Mouse (Mus musculus): ENCODE data around the gene Sec14l1. TPM values are rescaled to one million over a fixed set of nuclear protein-coding genes. Genes with fewer than 3 reads are reported as not detected.

Gene Sec14l1
- polyA plus RNA-seq, 1 experiment from 2014 or later, result 57.0 TPM

DNA sequence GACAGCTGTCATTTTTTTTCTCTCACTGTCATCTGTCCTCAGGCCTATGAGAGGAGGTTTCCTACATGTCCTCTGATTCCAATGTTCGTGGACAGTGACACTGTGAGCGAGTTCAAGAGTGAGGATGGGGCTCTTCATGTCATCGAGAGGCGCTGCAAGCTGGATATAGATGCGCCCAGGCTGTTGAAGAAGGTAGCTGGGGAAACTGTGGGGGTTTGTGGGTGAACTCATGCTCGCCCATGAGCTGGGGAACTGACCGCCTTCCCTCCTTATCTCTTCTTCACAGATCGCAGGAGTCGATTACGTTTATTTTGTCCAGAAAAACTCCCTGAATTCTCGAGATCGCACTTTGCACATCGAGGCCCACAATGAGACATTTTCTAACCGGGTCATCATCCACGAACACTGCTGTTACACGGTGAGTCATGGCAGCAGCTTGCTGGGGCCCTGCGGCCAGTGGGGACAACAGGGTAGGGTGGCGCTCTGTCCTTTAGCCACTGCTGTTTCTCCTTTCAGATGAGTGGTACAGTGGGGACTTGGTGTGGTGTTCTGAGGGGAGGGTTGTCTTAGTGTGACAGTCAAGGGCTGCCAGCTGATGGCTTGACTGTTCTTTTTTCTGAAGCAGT, 26.5 kb downstream of the Sec14l1 start:
- WGBS, result 95% methylated on average over 18 of the region's 18 CpGs
- Histone ChIP-seq H3K36me3 (peaks cover 72% of the 10 kb centered on the region), H3K27me3 (ENCODE audit: insufficient read depth, poor library complexity, severe bottlenecking) (no peaks in the 10 kb centered on the region), H3K4me3 (no peak overlapping the region), H3K4me1 (replicated peaks) (peaks cover 4% of the 10 kb centered on the region), H3K27ac (no peak overlapping the region), H3K9me3 (no peaks in the 10 kb centered on the region)
- no peak for DNase-seq (ENCODE audit: low spot score)

DNA sequence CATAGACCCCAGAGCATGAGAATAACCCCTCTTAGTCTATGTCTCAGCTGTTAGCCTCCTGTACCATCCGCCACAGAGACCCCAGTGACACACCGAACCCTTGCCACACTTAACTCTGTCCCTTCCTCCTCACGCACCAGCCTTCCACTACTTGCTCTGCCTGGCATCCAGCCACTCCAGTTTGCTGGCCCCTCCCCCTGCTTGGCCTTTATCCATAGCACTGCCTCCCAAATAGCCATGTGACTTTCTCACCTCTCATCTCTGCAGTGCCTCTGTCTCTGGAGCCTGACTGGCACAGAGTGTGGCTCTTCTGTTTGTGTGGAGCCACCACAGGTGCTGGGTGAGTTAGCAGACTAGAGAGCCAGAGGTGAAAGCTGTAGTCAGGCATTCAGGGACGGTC, 27.5 kb downstream of the Sec14l1 start:
- Histone ChIP-seq H3K4me3 (no peak overlapping the region), H3K4me1 (replicated peaks) (peaks cover 13% of the 10 kb centered on the region), H3K9me3 (no peaks in the 10 kb centered on the region), H3K27ac (no peak overlapping the region), H3K27me3 (ENCODE audit: insufficient read depth, poor library complexity, severe bottlenecking) (no peaks in the 10 kb centered on the region), H3K36me3 (peaks cover 82% of the 10 kb centered on the region)
- WGBS, result 91% methylated on average over 4 of the region's 4 CpGs
- DNase-seq (ENCODE audit: low spot score), result no peak

DNA sequence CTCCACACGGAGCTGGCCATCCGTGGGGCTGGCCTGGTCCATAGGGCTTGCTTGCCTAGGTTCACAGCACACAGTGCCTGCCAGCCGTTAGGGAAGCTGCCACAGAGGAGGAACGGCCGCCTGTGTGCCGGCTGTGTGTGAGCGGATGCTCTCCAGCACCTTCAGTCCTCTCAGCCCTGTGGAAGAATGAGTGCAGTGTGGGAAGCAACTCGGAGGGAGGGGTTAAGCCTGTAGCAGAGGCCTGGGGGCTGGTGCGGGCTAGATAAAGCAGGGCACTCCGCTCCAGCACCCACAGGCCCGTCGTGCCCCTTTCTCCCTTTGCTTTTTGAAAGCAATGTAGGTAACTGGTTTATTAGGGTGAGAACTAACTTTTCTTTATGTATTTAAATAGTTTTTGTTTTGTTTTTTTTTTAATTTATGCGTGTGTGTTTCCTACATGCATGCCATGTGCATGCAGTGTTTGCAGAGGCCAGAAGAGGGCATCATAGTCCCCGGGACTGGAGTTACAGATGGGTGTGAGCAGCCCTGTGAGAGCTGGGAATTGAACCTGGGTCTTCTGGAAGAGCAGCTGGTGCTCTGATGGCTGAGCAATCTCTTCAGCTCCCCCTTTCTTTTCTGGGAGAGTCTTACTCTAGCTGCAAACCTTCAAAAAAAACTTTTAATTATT, 30.6 kb downstream of the Sec14l1 start:
- Histone ChIP-seq H3K27me3 (ENCODE audit: insufficient read depth, poor library complexity, severe bottlenecking) (no peaks in the 10 kb centered on the region), H3K9me3 (no peaks in the 10 kb centered on the region), H3K4me3 (no peak overlapping the region), H3K27ac (no peak overlapping the region), H3K4me1 (replicated peaks) (peaks cover 28% of the 10 kb centered on the region), H3K36me3 (peaks cover 98% of the 10 kb centered on the region)
- WGBS, result 93% methylated on average over 14 of the region's 14 CpGs
- DNase-seq (ENCODE audit: low spot score), result no peak

DNA sequence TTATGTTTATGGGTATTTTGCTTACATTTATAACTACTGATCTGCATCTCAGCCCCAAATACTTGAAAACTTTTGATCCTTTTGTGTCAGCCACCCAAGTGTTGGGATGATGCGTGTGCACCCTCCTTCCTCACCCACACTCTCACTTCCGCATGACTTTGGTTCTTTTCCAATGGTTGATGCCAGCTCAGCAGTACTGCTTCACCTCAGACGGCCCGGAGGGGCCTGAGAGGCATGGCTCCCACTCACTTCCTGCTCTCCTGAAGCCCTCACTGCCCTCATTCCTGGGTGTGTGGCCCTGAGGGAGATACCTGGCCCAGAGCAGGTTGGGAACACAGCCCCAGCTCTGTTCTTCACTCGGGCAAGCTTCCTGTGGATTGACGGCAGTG, 31.1 kb downstream of the Sec14l1 start:
- H3K36me3 ChIP-seq, result peaks cover 100% of the 10 kb centered on the region
- no peaks in the 10 kb centered on the region for H3K27me3 ChIP-seq (ENCODE audit: insufficient read depth, poor library complexity, severe bottlenecking)
- H3K4me1 ChIP-seq (replicated peaks), result peaks cover 28% of the 10 kb centered on the region
- no peak overlapping the region for H3K4me3 ChIP-seq
- no peak for DNase-seq (ENCODE audit: low spot score)
- no peaks in the 10 kb centered on the region for H3K9me3 ChIP-seq
- WGBS, result 89% methylated on average over 6 of the region's 6 CpGs
- H3K27ac ChIP-seq, result 0 out of 2 replicates have a peak overlapping the region, but pooled peaks have one; percentile 45

DNA sequence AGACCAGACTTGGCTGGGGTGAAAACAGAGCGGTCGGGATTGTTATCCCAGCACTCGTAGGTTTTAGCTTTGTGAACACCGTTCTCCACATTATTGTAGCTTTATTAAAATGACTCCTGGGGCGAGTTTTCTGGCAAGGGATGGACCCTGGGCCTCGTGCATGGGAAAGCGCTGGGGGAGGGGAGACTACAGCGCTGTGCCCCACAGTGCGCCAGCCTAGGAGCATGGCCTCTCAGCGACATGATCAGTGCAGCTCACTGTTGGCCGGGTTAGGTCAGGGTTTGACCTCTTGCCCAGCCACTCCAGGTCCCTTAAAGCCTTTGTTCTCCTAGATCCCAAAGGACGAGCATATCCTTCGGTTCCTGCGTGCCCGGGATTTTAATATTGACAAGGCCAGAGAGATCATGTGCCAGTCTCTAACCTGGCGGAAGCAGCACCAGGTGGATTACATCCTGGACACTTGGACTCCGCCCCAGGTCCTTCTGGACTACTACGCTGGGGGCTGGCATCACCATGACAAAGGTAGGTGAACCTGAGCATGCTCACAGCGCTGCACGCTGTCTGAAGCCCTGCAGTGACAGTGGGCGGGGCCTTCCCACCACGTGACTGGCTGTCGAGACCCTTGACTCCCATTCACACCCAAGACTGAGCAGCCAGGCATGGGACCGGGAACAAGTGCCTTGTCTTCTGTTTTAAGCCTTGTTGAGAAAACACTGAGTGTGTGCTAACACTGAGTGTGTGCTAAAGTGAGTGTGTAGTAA, 32.0 kb downstream of the Sec14l1 start:
- Histone ChIP-seq H3K27ac (peak overlapping the region; percentile 45), H3K9me3 (no peaks in the 10 kb centered on the region), H3K4me3 (no peak overlapping the region), H3K36me3 (peaks cover 100% of the 10 kb centered on the region), H3K27me3 (ENCODE audit: insufficient read depth, poor library complexity, severe bottlenecking) (no peaks in the 10 kb centered on the region), H3K4me1 (replicated peaks) (peaks cover 28% of the 10 kb centered on the region)
- DNase-seq (ENCODE audit: low spot score), result peak; percentile 33
- WGBS, result 55% methylated on average over 24 of the region's 24 CpGs

DNA sequence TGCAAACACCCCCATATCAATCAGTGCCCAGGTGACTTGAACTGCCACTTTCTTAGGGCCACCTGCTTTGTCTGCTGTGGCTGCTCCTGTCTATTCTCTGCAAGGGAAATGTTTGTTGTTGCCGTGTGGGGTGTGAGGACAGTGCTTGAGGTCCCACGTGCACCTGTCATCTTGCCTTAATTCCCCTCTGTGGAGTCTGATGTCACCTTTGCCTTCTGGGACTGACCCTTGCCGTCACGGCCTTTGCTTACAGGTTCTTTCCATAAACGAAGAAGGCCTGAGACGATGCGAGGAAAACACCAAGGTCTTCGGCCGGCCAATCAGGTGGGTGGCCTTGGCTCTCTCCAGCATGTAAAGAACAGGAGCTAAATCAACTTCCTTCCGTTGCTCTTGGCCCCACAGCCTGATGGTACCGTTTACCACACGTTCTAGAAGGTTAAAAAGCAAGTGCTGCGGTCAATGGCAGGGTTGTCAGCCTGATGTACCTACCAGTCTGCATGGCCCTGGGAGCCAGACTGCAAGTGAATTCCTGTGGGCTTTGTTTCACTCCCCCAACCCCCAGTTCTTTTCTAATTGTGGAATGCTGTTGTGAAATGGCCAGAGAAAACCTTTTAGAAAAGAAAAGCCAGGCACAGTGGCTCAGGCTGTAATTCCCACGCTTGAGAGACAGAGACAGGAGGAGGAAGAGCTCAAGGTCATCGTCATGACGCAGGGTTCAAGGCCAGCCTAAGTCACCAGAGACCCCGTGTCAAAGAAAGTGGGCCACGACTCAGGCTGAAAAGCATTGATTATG, 34.1 kb downstream of the Sec14l1 start:
- Histone ChIP-seq H3K4me1 (replicated peaks) (peaks cover 35% of the 10 kb centered on the region), H3K9me3 (no peaks in the 10 kb centered on the region), H3K36me3 (peaks cover 93% of the 10 kb centered on the region), H3K27me3 (ENCODE audit: insufficient read depth, poor library complexity, severe bottlenecking) (no peaks in the 10 kb centered on the region), H3K27ac (peak overlapping the region; percentile 50), H3K4me3 (no peak overlapping the region)
- 80% methylated on average over 18 of the region's 18 CpGs for WGBS
- no peak for DNase-seq (ENCODE audit: low spot score)

DNA sequence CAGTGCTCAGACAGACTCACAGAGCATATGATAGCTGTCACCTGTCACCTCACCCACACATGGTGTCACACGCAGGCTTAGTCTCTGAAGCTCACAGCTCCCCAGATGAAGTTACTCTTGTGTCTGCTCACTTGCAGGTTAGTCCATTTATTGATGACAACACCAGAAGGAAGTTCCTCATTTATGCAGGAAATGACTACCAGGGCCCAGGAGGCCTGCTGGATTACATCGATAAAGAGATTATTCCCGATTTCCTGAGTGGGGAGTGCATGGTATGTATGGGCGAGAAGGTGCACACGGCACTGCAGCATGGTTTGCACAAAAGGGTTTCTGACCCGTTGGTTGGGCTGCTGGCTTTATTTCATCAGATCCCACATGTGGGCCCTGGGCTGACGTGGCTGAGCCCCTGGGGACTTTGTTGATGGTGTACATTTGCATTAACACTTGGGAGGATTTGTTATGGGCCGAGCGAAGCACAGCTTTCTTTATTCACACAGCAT, 35.5 kb downstream of the Sec14l1 start:
- no peaks in the 10 kb centered on the region for H3K9me3 ChIP-seq
- peaks cover 45% of the 10 kb centered on the region for H3K4me1 ChIP-seq (replicated peaks)
- DNase-seq (ENCODE audit: low spot score), result no peak
- 88% methylated on average over 9 of the region's 9 CpGs for WGBS
- peaks cover 93% of the 10 kb centered on the region for H3K36me3 ChIP-seq
- H3K4me3 ChIP-seq, result no peak overlapping the region
- H3K27me3 ChIP-seq (ENCODE audit: insufficient read depth, poor library complexity, severe bottlenecking), result no peaks in the 10 kb centered on the region
- H3K27ac ChIP-seq, result no peak overlapping the region

DNA sequence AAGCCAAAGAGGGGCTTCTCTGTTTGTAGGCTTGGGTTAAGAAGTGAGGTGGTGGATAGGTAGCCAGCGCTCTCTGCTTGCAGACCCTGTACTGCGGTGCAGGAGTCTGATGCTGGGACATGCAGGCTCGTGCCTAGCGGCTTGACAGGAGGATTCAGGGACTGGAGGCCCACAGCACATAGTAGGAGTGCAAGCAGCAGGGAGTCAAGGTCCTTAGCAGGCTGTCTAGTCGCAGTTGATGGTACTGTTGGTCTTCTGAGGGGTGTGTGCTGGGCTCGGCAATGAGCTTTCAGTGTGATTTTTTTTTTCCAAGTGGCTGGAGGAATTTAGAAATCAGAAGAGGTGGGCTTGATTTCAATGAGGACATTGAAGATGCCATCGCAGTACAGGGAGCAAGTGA, 36.5 kb downstream of the Sec14l1 start:
- peaks cover 93% of the 10 kb centered on the region for H3K36me3 ChIP-seq
- no peak overlapping the region for H3K27ac ChIP-seq
- no peaks in the 10 kb centered on the region for H3K27me3 ChIP-seq (ENCODE audit: insufficient read depth, poor library complexity, severe bottlenecking)
- peaks cover 51% of the 10 kb centered on the region for H3K4me1 ChIP-seq (replicated peaks)
- no peak for DNase-seq (ENCODE audit: low spot score)
- H3K9me3 ChIP-seq, result no peaks in the 10 kb centered on the region
- WGBS, result 93% methylated on average over 7 of the region's 7 CpGs
- H3K4me3 ChIP-seq, result no peak overlapping the region

DNA sequence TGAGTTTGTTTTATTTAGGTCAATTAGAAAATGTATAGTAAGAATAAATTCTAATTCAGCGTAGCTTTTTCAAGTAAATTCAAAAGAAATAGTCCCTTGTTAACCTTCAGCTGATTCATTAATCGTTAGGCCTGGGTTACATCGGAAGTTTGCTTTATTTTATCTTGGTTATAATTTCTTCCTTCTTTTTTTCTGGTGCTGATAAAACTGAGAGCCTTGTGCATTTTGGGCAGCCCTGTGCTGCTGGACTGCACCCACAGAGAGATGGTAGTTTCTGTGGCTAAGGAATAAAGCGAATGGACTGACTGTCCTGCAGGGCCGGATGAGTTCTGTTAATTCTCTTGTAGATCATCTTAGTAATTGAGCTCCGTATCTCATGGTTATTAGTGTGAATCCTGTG, 37.6 kb downstream of the Sec14l1 start:
- peaks cover 92% of the 10 kb centered on the region for H3K36me3 ChIP-seq
- H3K4me1 ChIP-seq (replicated peaks), result peaks cover 44% of the 10 kb centered on the region
- DNase-seq (ENCODE audit: low spot score), result no peak
- H3K9me3 ChIP-seq, result no peaks in the 10 kb centered on the region
- 93% methylated on average over 6 of the region's 6 CpGs for WGBS
- H3K27me3 ChIP-seq (ENCODE audit: insufficient read depth, poor library complexity, severe bottlenecking), result no peaks in the 10 kb centered on the region
- no peak overlapping the region for H3K27ac ChIP-seq
- no peak overlapping the region for H3K4me3 ChIP-seq

DNA sequence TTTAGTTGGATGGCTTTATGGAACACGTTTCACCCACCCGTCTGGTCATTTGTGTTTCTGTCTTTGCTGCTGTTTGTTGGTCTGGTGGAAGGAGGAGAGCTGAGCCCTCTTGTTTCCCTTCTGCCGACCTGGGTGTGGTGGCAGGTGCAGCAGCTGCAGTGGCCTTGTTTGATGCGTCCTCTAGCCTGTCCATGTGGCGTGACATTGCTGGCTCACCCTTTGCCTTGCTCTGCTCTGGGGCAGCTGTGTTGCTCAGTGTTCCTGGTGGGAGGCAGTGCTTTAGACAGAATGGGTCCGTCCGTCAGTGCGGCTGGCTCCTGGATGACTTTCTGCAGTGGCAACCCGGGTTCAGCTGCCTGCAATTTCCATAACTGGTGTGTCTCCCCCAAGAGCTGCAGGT, 38.6 kb downstream of the Sec14l1 start:
- 80% methylated on average over 9 of the region's 9 CpGs for WGBS
- H3K36me3 ChIP-seq, result peaks cover 92% of the 10 kb centered on the region
- H3K9me3 ChIP-seq, result no peaks in the 10 kb centered on the region
- no peak overlapping the region for H3K4me3 ChIP-seq
- 0 out of 2 replicates have a peak overlapping the region, but pooled peaks have one; percentile 13 for H3K27ac ChIP-seq
- H3K4me1 ChIP-seq (replicated peaks), result peaks cover 41% of the 10 kb centered on the region
- DNase-seq (ENCODE audit: low spot score), result no peak
- no peaks in the 10 kb centered on the region for H3K27me3 ChIP-seq (ENCODE audit: insufficient read depth, poor library complexity, severe bottlenecking)

DNA sequence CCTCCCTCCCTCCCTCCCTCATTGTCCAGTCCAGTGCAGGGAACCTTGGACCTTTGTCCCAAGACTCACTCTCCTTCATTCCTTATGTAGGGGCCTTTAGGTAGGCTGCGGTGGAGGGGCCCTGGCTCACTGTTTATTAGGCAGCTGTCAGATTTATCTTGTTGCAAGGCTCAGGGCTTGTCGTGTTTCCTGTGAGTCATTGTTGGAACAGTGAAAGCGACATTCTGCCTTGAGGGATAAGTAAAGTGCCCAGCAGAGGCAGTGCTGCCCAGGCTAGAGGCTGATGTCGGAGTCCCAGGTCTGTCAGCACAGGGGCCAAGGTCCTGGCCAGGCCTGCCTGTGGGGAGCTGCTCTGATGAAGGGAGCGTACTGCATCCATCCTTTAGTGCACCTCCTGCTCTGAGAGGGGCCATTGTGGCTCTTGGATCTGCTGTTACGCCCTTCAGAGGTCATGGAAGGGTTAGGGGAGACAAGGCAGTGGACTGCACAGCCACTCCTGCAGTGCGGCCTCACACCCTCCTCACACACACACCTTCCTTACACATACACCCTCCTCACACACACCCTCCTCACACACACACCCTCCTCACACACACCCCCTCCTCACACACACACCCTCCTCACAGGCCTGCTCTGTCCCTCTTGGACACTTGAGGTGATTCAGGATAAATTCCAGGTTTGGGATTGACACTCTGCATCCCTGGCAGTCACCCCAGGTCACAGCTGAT, 39.3 kb downstream of the Sec14l1 start:
- WGBS, result 64% methylated on average over 7 of the region's 7 CpGs
- H3K36me3 ChIP-seq, result peaks cover 92% of the 10 kb centered on the region

DNA sequence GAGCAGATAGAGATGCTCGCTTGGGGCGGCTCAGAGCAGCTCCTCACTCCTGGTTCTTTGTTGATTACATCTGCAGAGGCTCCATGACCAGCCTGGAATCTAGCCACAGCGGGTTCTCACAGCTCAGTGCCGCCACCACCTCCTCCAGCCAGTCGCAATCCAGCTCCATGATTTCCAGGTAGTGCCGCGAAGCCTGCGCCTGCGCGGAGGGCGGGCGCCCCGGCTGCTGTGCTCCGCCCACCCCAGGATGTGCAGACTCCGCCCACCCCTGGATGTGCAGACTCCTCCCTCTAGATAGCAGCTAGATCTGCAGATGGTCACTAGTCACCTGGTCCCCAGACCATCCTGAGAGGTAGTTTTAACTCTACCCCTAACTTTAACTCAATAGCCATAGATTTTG, 41.8 kb downstream of the Sec14l1 start:
- DNase-seq (ENCODE audit: low spot score), result peak; percentile 81
- Histone ChIP-seq H3K36me3 (peaks cover 78% of the 10 kb centered on the region), H3K4me3 (0 out of 2 replicates have a peak overlapping the region, but pooled peaks have one; percentile 18), H3K27ac (peak overlapping the region; percentile 64; the same call in 1 of the 2 replicates), H3K4me1 (replicated peaks) (peaks cover 31% of the 10 kb centered on the region), H3K9me3 (no peaks in the 10 kb centered on the region), H3K27me3 (ENCODE audit: insufficient read depth, poor library complexity, severe bottlenecking) (no peaks in the 10 kb centered on the region)
- WGBS, result 6% methylated on average over 15 of the region's 15 CpGs

More for the DNA sequence above, 39.3 kb downstream of the Sec14l1 start:
- Histone ChIP-seq H3K4me3 (no peak overlapping the region), H3K27ac (peak overlapping the region; percentile 67; the same call in 1 of the 2 replicates), H3K9me3 (no peaks in the 10 kb centered on the region), H3K27me3 (ENCODE audit: insufficient read depth, poor library complexity, severe bottlenecking) (no peaks in the 10 kb centered on the region), H3K4me1 (replicated peaks) (peaks cover 34% of the 10 kb centered on the region)
- DNase-seq (ENCODE audit: low spot score), result no peak
